Mouse (Mus musculus): ENCODE measurements around the gene Erc2. TPM values are rescaled to one million over a fixed set of nuclear protein-coding genes. Genes with fewer than 3 reads are reported as not detected.
A peak's percentile ranks its signal among the peaks of the same experiment; 100 is the strongest.

Gene Erc2
- polyA plus RNA-seq, 1 experiment from 2014 or later, result 1.9 TPM

DNA sequence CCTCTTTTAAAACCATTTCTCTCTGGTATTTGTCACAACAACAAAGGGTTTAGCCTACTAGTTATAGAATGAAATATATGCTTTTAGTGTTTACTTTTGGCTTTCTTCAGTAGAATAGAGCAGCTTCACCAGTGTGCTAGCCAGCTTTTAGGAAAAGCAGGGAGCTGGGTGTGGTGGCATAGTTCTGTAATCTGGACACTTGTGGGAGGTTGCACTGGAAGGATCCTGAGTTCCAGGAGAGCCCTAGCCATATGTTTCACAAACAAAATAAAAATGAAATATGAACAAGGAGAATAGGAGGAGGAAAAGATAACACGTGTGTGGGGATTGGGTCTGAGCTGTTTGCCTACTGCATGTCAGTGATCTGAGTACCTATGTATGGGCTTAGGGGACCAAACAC, 658.1 kb downstream of the Erc2 start:
- no peak overlapping the region for H3K27ac ChIP-seq (ENCODE audit: low read depth)
- TF ChIP-seq CTCF (IDR thresholded peaks at IDR 0.05; ENCODE audit: low read depth), result no peak
- no peak for TF ChIP-seq EP300 (IDR thresholded peaks at IDR 0.05; ENCODE audit: low read depth)
- H3K27me3 ChIP-seq (ENCODE audit: insufficient read depth, low read length), result no peaks in the 10 kb centered on the region
- no peak overlapping the region for H3K9ac ChIP-seq (replicated peaks)
- no peak overlapping the region for H3K4me3 ChIP-seq (ENCODE audit: low read depth, low read length)
- H3K4me2 ChIP-seq (ENCODE audit: low read depth, low read length), result no peak overlapping the region
- H3K36me3 ChIP-seq (replicated peaks; ENCODE audit: insufficient read depth, low read length), result no peaks in the 10 kb centered on the region
- no peaks in the 10 kb centered on the region for H3K9me3 ChIP-seq (ENCODE audit: low read length)
- 58% methylated on average over 1 of the region's 1 CpGs for WGBS (ENCODE audit: insufficient replicate concordance)
- ATAC-seq (no peak), DNase-seq (no peak)
- no peaks in the 10 kb centered on the region for H3K4me1 ChIP-seq (ENCODE audit: insufficient read depth)

DNA sequence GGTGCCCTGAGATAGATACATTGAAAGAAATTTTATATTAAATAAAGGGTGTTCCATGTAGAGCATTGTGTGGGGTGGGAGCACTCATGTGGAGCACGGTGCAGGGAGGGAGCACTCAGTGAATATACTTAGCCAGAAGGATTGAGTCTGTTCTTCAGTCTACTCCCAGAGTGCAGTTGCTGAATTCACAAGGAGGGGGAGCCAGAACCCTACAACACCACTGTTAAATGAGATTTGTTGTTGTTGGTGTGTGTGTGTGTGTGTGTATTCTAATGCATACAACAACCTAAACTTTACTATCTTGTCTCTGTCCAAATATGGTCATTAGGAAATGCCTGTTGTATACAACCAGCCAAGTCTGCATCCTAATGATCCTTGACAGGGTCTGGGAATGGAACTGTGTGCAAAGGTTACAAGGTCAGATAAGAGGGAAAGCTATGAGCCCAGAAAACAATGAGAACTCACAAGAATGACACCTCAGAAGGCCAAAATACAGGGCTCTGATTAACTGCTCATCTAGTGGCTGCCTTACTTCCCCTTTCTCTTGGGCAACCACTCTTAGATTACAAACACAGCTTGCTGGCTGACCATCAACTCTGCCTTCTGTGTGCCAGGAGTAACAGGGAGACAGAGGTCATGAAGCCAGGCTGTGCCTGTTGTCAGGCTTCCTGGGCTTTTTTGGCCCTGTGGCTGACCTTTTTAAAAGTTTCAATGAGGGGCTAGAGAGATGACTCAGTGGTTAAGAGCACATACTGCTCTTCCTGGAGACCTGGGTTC, 661.3 kb downstream of the Erc2 start:
- peak; percentile 73; the same call in 1 of the 2 replicates for ATAC-seq
- Histone ChIP-seq H3K4me1 (ENCODE audit: insufficient read depth) (no peaks in the 10 kb centered on the region; the same call in 1 of the 2 replicates), H3K9me3 (ENCODE audit: low read length) (no peaks in the 10 kb centered on the region), H3K9ac (replicated peaks) (no peak overlapping the region), H3K4me3 (ENCODE audit: low read depth, low read length) (no peak overlapping the region), H3K27me3 (ENCODE audit: insufficient read depth, low read length) (no peaks in the 10 kb centered on the region), H3K36me3 (replicated peaks; ENCODE audit: insufficient read depth, low read length) (no peaks in the 10 kb centered on the region), H3K27ac (ENCODE audit: low read depth) (no peak overlapping the region), H3K4me2 (ENCODE audit: low read depth, low read length) (no peak overlapping the region)
- WGBS (ENCODE audit: insufficient replicate concordance), result 71% methylated on average over 1 of the region's 1 CpGs
- TF ChIP-seq CTCF (IDR thresholded peaks at IDR 0.05; ENCODE audit: low read depth) (peak; percentile 38), EP300 (IDR thresholded peaks at IDR 0.05; ENCODE audit: low read depth) (no peak)
- DNase-seq, result peak; percentile 18

DNA sequence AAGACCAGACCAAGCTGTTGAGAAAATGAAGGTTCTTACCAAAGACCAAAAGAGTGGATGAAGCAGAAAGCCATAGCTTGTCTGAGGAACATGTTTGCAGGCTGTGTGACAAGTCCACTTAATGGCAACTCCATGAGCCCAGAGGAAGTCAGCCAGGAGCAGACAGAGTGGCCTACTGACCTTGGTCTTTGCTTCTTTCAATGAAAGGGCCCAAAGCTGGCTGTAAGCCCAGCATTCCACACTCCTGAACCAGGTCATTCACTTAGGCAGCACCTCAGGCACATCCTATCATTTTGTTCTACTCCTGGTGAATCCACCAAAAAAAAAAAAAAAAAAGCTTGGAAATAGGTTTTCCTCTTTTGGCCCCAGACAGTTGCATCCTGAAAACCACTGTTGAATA, 664.3 kb downstream of the Erc2 start:
- H3K4me2 ChIP-seq (ENCODE audit: low read depth, low read length), result no peak overlapping the region
- no peaks in the 10 kb centered on the region for H3K9me3 ChIP-seq (ENCODE audit: low read length)
- H3K9ac ChIP-seq (replicated peaks), result no peak overlapping the region
- TF ChIP-seq EP300 (IDR thresholded peaks at IDR 0.05; ENCODE audit: low read depth), result no peak
- no peaks in the 10 kb centered on the region for H3K36me3 ChIP-seq (replicated peaks; ENCODE audit: insufficient read depth, low read length)
- no peaks in the 10 kb centered on the region for H3K27me3 ChIP-seq (ENCODE audit: insufficient read depth, low read length)
- H3K4me1 ChIP-seq (ENCODE audit: insufficient read depth), result no peaks in the 10 kb centered on the region; the same call in 1 of the 2 replicates
- H3K4me3 ChIP-seq (ENCODE audit: low read depth, low read length), result no peak overlapping the region
- ATAC-seq, result no peak
- DNase-seq, result peak; percentile 31
- H3K27ac ChIP-seq (ENCODE audit: low read depth), result no peak overlapping the region

DNA sequence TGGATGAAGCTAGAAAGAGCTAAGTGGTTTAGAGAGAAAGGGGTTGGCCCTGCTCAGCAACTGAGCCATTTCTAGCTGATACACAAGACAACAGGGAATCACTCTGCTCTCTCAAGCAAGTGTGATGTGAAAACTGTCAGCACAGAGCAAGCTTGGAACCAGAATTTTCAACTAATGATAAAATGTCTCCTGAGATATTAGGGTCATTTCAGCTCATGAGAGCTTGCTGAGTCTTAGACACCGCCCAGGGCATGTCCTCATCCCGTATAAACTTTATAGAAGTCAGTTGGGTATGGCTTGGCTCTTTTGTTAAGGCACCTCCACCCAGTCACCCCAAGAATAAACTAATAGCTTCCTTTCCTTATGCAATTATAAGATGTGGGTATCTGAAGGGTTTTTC, 666.0 kb downstream of the Erc2 start:
- Histone ChIP-seq H3K4me2 (ENCODE audit: low read depth, low read length) (no peak overlapping the region), H3K4me3 (ENCODE audit: low read depth, low read length) (no peak overlapping the region), H3K36me3 (replicated peaks; ENCODE audit: insufficient read depth, low read length) (no peaks in the 10 kb centered on the region), H3K27ac (ENCODE audit: low read depth) (no peak overlapping the region), H3K4me1 (ENCODE audit: insufficient read depth) (no peaks in the 10 kb centered on the region; the same call in 1 of the 2 replicates), H3K27me3 (ENCODE audit: insufficient read depth, low read length) (no peaks in the 10 kb centered on the region), H3K9ac (replicated peaks) (no peak overlapping the region), H3K9me3 (ENCODE audit: low read length) (no peaks in the 10 kb centered on the region)
- 82% methylated on average over 2 of the region's 2 CpGs for WGBS (ENCODE audit: insufficient replicate concordance)
- DNase-seq, result no peak
- no peak for ATAC-seq
- TF ChIP-seq EP300 (IDR thresholded peaks at IDR 0.05; ENCODE audit: low read depth) (no peak), CTCF (IDR thresholded peaks at IDR 0.05; ENCODE audit: low read depth) (no peak)

DNA sequence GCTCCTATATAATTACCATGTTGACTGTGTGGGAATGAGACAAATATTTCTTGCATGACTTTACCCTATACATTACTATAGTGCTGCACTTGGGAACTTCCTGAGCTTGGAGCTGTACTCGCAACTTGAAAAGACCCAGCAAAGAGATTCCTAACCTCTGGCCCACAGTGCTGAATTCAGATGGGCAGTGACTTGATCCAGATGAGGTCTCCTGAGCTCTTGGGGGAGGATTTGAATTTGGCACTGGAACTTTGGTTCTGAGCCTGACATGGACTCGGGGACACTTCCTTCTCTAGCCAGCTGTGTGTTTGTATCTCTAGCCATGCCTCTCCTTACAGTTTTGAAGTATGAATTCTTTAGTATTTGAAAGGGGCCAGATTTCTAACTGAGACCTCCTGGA, 666.7 kb downstream of the Erc2 start:
- H3K9me3 ChIP-seq (ENCODE audit: low read length), result no peaks in the 10 kb centered on the region
- no peak for TF ChIP-seq EP300 (IDR thresholded peaks at IDR 0.05; ENCODE audit: low read depth)
- TF ChIP-seq CTCF (IDR thresholded peaks at IDR 0.05; ENCODE audit: low read depth), result no peak
- H3K27me3 ChIP-seq (ENCODE audit: insufficient read depth, low read length), result no peaks in the 10 kb centered on the region
- no peak overlapping the region for H3K4me3 ChIP-seq (ENCODE audit: low read depth, low read length)
- ATAC-seq (no peak), DNase-seq (no peak)
- no peaks in the 10 kb centered on the region for H3K36me3 ChIP-seq (replicated peaks; ENCODE audit: insufficient read depth, low read length)
- H3K9ac ChIP-seq (replicated peaks), result no peak overlapping the region
- 68% methylated on average over 2 of the region's 2 CpGs for WGBS (ENCODE audit: insufficient replicate concordance)
- H3K4me2 ChIP-seq (ENCODE audit: low read depth, low read length), result no peak overlapping the region
- no peak overlapping the region for H3K27ac ChIP-seq (ENCODE audit: low read depth)
- no peaks in the 10 kb centered on the region; the same call in 1 of the 2 replicates for H3K4me1 ChIP-seq (ENCODE audit: insufficient read depth)

DNA sequence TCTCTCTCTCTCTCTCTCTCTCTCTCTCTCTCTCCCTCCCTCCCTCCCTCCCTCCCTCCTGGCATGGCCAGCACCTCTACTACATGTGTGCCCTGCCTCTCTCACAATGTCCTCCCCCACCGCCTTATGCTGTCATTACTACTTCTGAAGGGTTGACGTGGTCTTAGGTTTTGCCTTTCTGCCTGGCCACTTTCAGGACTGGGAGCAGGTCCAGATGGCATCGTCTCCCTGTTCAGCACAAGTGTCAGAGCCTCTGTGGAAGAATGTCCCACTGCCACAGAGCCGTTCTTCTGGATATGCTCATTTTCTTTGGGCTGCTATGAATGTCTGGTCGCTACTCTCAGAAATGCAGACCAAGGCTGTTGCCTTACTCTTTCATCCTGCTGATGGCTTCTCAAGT, 671.7 kb downstream of the Erc2 start:
- H3K9ac ChIP-seq (replicated peaks), result no peak overlapping the region
- H3K4me2 ChIP-seq (ENCODE audit: low read depth, low read length), result no peak overlapping the region
- no peaks in the 10 kb centered on the region for H3K4me1 ChIP-seq (ENCODE audit: insufficient read depth)
- H3K27ac ChIP-seq (ENCODE audit: low read depth), result no peak overlapping the region
- no peak for DNase-seq
- no peaks in the 10 kb centered on the region for H3K9me3 ChIP-seq (ENCODE audit: low read length)
- no peak overlapping the region for H3K4me3 ChIP-seq (ENCODE audit: low read depth, low read length)
- no peaks in the 10 kb centered on the region for H3K36me3 ChIP-seq (replicated peaks; ENCODE audit: insufficient read depth, low read length)
- ATAC-seq, result no peak
- H3K27me3 ChIP-seq (ENCODE audit: insufficient read depth, low read length), result no peaks in the 10 kb centered on the region
- TF ChIP-seq CTCF (IDR thresholded peaks at IDR 0.05; ENCODE audit: low read depth), result no peak
- TF ChIP-seq EP300 (IDR thresholded peaks at IDR 0.05; ENCODE audit: low read depth), result no peak
- 84% methylated on average over 5 of the region's 5 CpGs for WGBS (ENCODE audit: insufficient replicate concordance)

Measured in liver, postnatal 0 days (tissue).